9 mouse cellular contexts compared by ENCODE assay signal in genomic region chr6:145578457-145579185, GRCm38 (mm10). TPM values are rescaled to one million over a fixed set of nuclear protein-coding genes. Genes with fewer than 3 reads are reported as not detected.
DNase-seq lines count a peak whose midpoint lies in the region; ATAC-seq and TF ChIP-seq lines count a peak whose summit lies in the region.
"Had no signal": no experiment of that assay in that cellular context is flagged by ENCODE, and none has a peak within 500 bp of the region (broad histone marks: within the 10 kb centered on the region; RNA-seq: fewer than 3 reads in every experiment).

No protein-coding gene starts in this region.

- no peak overlapping the region; the same call in 1 of the 2 replicates for H3K4me2 ChIP-seq in liver, postnatal 0 days (ENCODE audit: low read depth, low read length)
- no peak overlapping the region for H3K4me2 ChIP-seq in liver, embryonic 11.5 days
- no peak overlapping the region for H3K4me2 ChIP-seq in midbrain, embryonic 14.5 days (ENCODE audit: low read length)

- H3K36me3 ChIP-seq in liver, postnatal 0 days (replicated peaks; ENCODE audit: insufficient read depth, low read length): no peaks in the 10 kb centered on the region
- H3K36me3 ChIP-seq in liver, embryonic 11.5 days (ENCODE audit: control insufficient read depth, insufficient read depth, low read length): no peaks in the 10 kb centered on the region
- no peaks in the 10 kb centered on the region for H3K36me3 ChIP-seq in embryonic facial prominence, embryonic 10.5 days (replicated peaks)
- no peaks in the 10 kb centered on the region for H3K36me3 ChIP-seq in midbrain, embryonic 14.5 days (ENCODE audit: control insufficient read depth, insufficient read depth, low read length)

- H3K27me3 ChIP-seq in liver, postnatal 0 days (ENCODE audit: insufficient read depth, low read length): no peaks in the 10 kb centered on the region
- no peaks in the 10 kb centered on the region for H3K27me3 ChIP-seq in liver, embryonic 11.5 days (replicated peaks; ENCODE audit: control insufficient read depth, insufficient read depth, low read length)
- H3K27me3 ChIP-seq in embryonic facial prominence, embryonic 10.5 days (replicated peaks; ENCODE audit: low read depth, poor library complexity, severe bottlenecking): no peaks in the 10 kb centered on the region
- no peaks in the 10 kb centered on the region for H3K27me3 ChIP-seq in midbrain, embryonic 14.5 days (ENCODE audit: control insufficient read depth, insufficient read depth, low read length)

- no peak overlapping the region for H3K27ac ChIP-seq in liver, postnatal 0 days (ENCODE audit: low read depth)
- H3K27ac ChIP-seq in liver, embryonic 11.5 days (ENCODE audit: low read depth, low read length): no peak overlapping the region
- H3K27ac ChIP-seq in embryonic facial prominence, embryonic 10.5 days (replicated peaks): 0 out of 2 replicates have a peak overlapping the region, but pooled peaks have one; percentile 8
- H3K27ac ChIP-seq in midbrain, embryonic 14.5 days (replicated peaks; ENCODE audit: low read depth, low read length): peak overlapping the region; percentile 14

- H3K4me3 ChIP-seq in liver, postnatal 0 days (ENCODE audit: low read depth, low read length): no peak overlapping the region
- H3K4me3 ChIP-seq in liver, embryonic 11.5 days (ENCODE audit: low read depth, low read length): no peak overlapping the region
- no peak overlapping the region for H3K4me3 ChIP-seq in embryonic facial prominence, embryonic 10.5 days
- no peak overlapping the region for H3K4me3 ChIP-seq in midbrain, embryonic 14.5 days (replicated peaks; ENCODE audit: low read depth, low read length)

- peaks cover 3% of the 10 kb centered on the region; the same call in 1 of the 2 replicates for H3K4me1 ChIP-seq in liver, postnatal 0 days (ENCODE audit: insufficient read depth)
- no peaks in the 10 kb centered on the region for H3K4me1 ChIP-seq in liver, embryonic 11.5 days (replicated peaks; ENCODE audit: control insufficient read depth, insufficient read depth, low read length)
- H3K4me1 ChIP-seq in embryonic facial prominence, embryonic 10.5 days: peaks cover 15% of the 10 kb centered on the region
- peaks cover 11% of the 10 kb centered on the region; the same call in 1 of the 2 replicates for H3K4me1 ChIP-seq in midbrain, embryonic 14.5 days (ENCODE audit: control insufficient read depth, insufficient read depth, low read length)

- no peaks in the 10 kb centered on the region for H3K9me3 ChIP-seq in liver, postnatal 0 days (ENCODE audit: low read length)
- no peaks in the 10 kb centered on the region for H3K9me3 ChIP-seq in liver, embryonic 11.5 days (ENCODE audit: control insufficient read depth, low read length)
- H3K9me3 ChIP-seq in embryonic facial prominence, embryonic 10.5 days: no peaks in the 10 kb centered on the region
- no peaks in the 10 kb centered on the region for H3K9me3 ChIP-seq in midbrain, embryonic 14.5 days (ENCODE audit: control insufficient read depth, low read length)

- ATAC-seq in liver, postnatal 0 days: peak; percentile 40; the same call in 1 of the 2 replicates
- no peak for ATAC-seq in liver, embryonic 11.5 days (replicated peaks; ENCODE audit: low FRiP score)
- ATAC-seq in midbrain, embryonic 14.5 days (ENCODE audit: low FRiP score, low TSS enrichment): no peak
- no peak for ATAC-seq in monocyte, adult 5-6 weeks (replicated peaks; ENCODE audit: insufficient number of reproducible peaks, low FRiP score, low TSS enrichment, poor library complexity, severe bottlenecking)

- 61% methylated on average over 10 of the region's 10 CpGs for WGBS in liver, postnatal 0 days (ENCODE audit: insufficient replicate concordance)
- WGBS in liver, embryonic 11.5 days: 71% methylated on average over 10 of the region's 10 CpGs
- 51% methylated on average over 10 of the region's 10 CpGs for WGBS in embryonic facial prominence, embryonic 10.5 days
- 28% methylated on average over 10 of the region's 10 CpGs for WGBS in midbrain, embryonic 14.5 days

- H3K9ac ChIP-seq in liver, postnatal 0 days (replicated peaks): no peak overlapping the region
- H3K9ac ChIP-seq in liver, embryonic 11.5 days (ENCODE audit: low read depth, low read length): no peak overlapping the region
- H3K9ac ChIP-seq in midbrain, embryonic 14.5 days (replicated peaks; ENCODE audit: low read length): no peak overlapping the region

- DNase-seq in liver, postnatal 0 days: no peak
- no peak for DNase-seq in liver, embryonic 11.5 days (ENCODE audit: low spot score)
- no peak for DNase-seq in embryonic facial prominence, embryonic 10.5 days (ENCODE audit: low spot score)
- DNase-seq in kidney, adult 9 months: peak; percentile 55
- DNase-seq in midbrain, embryonic 14.5 days: peak; percentile 56
- DNase-seq in yolk sac, embryonic 10.5 days (ENCODE audit: low spot score): no peak
- no peak for DNase-seq in cerebellum, adult 8-10 months

- TF ChIP-seq EP300 in liver, postnatal 0 days (IDR thresholded peaks at IDR 0.05; ENCODE audit: low read depth): no peak

- no peak for TF ChIP-seq CTCF in liver, postnatal 0 days (IDR thresholded peaks at IDR 0.05; ENCODE audit: low read depth)

RNA-seq across cellular contexts. Expression of gene Lmntd1, which starts 35.5 kb away (rescaled TPM):
- polyA plus RNA-seq in liver, postnatal 0 days (2015; fragmentation: Nextera tagmentation; extraction: Ambion mirVana): not detected in 2 replicates
- polyA plus RNA-seq in liver, embryonic 11.5 days (2014; fragmentation: Nextera tagmentation; extraction: Ambion mirVana): not detected in 2 replicates
- polyA plus RNA-seq in embryonic facial prominence, embryonic 10.5 days (2016; fragmentation: Nextera tagmentation; extraction: Ambion mirVana): 0.15 TPM in 1 of 2 replicates, not detected in the other
- 0.76 and 1.3 TPM in 2 replicates for polyA plus RNA-seq in midbrain, embryonic 14.5 days (2014; fragmentation: Nextera tagmentation; extraction: Ambion mirVana)
- total RNA-seq in monocyte, adult 5-6 weeks (2017): not detected in 3 replicates

RNA-seq across cellular contexts. Expression of gene Tuba3b, which starts 36.9 kb away (rescaled TPM):
- polyA plus RNA-seq in liver, postnatal 0 days (2015; fragmentation: Nextera tagmentation; extraction: Ambion mirVana): not detected in 2 replicates
- polyA plus RNA-seq in liver, embryonic 11.5 days (2014; fragmentation: Nextera tagmentation; extraction: Ambion mirVana): 0.12 TPM in 1 of 2 replicates, not detected in the other
- polyA plus RNA-seq in embryonic facial prominence, embryonic 10.5 days (2016; fragmentation: Nextera tagmentation; extraction: Ambion mirVana): not detected in 2 replicates
- 0.12 TPM in 1 of 2 replicates, not detected in the other for polyA plus RNA-seq in midbrain, embryonic 14.5 days (2014; fragmentation: Nextera tagmentation; extraction: Ambion mirVana)
- 1.1 TPM in 1 of 3 replicates, not detected in the others for total RNA-seq in monocyte, adult 5-6 weeks (2017)
- polyA plus RNA-seq: intestine, embryonic 14.5 days had no signal

Comparison
In these comparisons a context has a peak if more than half of its experiments do, and no peak if none do; other contexts are left out.
1. DNase-seq: peak in kidney, adult 9 months (single experiment) and midbrain, embryonic 14.5 days (single experiment); none in liver, postnatal 0 days (single experiment), liver, embryonic 11.5 days (single experiment), embryonic facial prominence, embryonic 10.5 days (single experiment), yolk sac, embryonic 10.5 days (single experiment) and cerebellum, adult 8-10 months (single experiment).
2. H3K27ac ChIP-seq: peak in embryonic facial prominence, embryonic 10.5 days (single experiment) and midbrain, embryonic 14.5 days (single experiment); none in liver, postnatal 0 days (single experiment) and liver, embryonic 11.5 days (single experiment).